Mouse (Mus musculus) intestine, postnatal 0 days (tissue): ENCODE data around the gene Gimap9. TPM values are rescaled to one million over a fixed set of nuclear protein-coding genes. Genes with fewer than 3 reads are reported as not detected.

Experiments used
- ATAC-seq: fragments of 200-750 bp; cut with Nextera tagmentation; 2 replicates; pipeline ENCODE4 v1.8.0; 2017; ENCODE audit warnings: mild to moderate bottlenecking, moderate TSS enrichment, moderate library complexity
- H3K27ac ChIP-seq: fragments of 300-500 bp; sonication (generic); 2 replicates; pipeline ENCODE4 v1.5.1; 2014; ENCODE audit warnings: mild to moderate bottlenecking, low read depth, low read length, moderate library complexity
- H3K27me3 ChIP-seq: fragments of 300-500 bp; sonication (generic); replicated peaks from 2 replicates; pipeline ENCODE4 v1.6.1; 2014; ENCODE audit warnings: low read length, mixed read lengths; ENCODE audit not compliant: control insufficient read depth, insufficient read depth
- H3K36me3 ChIP-seq: fragments of 300-500 bp; sonication (generic); 2 replicates; pipeline ENCODE4 v1.6.1; 2014; ENCODE audit warnings: mild to moderate bottlenecking, moderate library complexity; ENCODE audit not compliant: control insufficient read depth, insufficient read depth
- H3K4me1 ChIP-seq: fragments of 300-500 bp; sonication (generic); replicated peaks from 2 replicates; pipeline ENCODE4 v1.6.1; 2014; ENCODE audit warnings: antibody characterized with exemption, low read length, mixed read lengths; ENCODE audit not compliant: control insufficient read depth, insufficient read depth
- H3K4me2 ChIP-seq: fragments of 300-500 bp; sonication (generic); replicated peaks from 2 replicates; pipeline ENCODE4 v1.6.1; 2014; ENCODE audit warnings: low read depth, mild to moderate bottlenecking, moderate library complexity
- H3K4me3 ChIP-seq: fragments of 300-500 bp; sonication (generic); 2 replicates; pipeline ENCODE4 v1.5.1; 2014; ENCODE audit warnings: low read depth, low read length
- H3K9ac ChIP-seq: fragments of 300-500 bp; sonication (generic); 2 replicates; pipeline ENCODE4 v1.6.1; 2014; ENCODE audit warnings: mild to moderate bottlenecking, low read depth, low read length
- H3K9me3 ChIP-seq: fragments of 300-500 bp; sonication (generic); 2 replicates; pipeline ENCODE4 v1.6.1; 2016; ENCODE audit warnings: mixed run types; ENCODE audit not compliant: control insufficient read depth
- CTCF ChIP-seq: sonication (generic); IDR thresholded peaks from 2 replicates; pipeline ENCODE4 v1.5.1; 2016; ENCODE audit warnings: low read depth, mild to moderate bottlenecking, control low read depth, antibody characterized with exemption, moderate library complexity
- WGBS: fragments of 180-500 bp; shearing (Covaris S2); extraction: QIAGEN DNeasy Blood & Tissue Kit; methylation state at CpG from one replicate; pipeline ENCODE4 v1.1.7; 2014; 5-methylcytosine and 5-hydroxymethylcytosine counted together
- polyA plus RNA-seq: library from polyadenylated mRNA; unstranded; fragments of >200 nt; fragmentation: Nextera tagmentation; extraction: Ambion mirVana; gene quantifications from 2 replicates; pipeline ENCODE4 v1.2.1, GENCODE M21; 2015

Gene Gimap9
- polyA plus RNA-seq = 9.9 and 10.2 TPM in 2 replicates

DNA sequence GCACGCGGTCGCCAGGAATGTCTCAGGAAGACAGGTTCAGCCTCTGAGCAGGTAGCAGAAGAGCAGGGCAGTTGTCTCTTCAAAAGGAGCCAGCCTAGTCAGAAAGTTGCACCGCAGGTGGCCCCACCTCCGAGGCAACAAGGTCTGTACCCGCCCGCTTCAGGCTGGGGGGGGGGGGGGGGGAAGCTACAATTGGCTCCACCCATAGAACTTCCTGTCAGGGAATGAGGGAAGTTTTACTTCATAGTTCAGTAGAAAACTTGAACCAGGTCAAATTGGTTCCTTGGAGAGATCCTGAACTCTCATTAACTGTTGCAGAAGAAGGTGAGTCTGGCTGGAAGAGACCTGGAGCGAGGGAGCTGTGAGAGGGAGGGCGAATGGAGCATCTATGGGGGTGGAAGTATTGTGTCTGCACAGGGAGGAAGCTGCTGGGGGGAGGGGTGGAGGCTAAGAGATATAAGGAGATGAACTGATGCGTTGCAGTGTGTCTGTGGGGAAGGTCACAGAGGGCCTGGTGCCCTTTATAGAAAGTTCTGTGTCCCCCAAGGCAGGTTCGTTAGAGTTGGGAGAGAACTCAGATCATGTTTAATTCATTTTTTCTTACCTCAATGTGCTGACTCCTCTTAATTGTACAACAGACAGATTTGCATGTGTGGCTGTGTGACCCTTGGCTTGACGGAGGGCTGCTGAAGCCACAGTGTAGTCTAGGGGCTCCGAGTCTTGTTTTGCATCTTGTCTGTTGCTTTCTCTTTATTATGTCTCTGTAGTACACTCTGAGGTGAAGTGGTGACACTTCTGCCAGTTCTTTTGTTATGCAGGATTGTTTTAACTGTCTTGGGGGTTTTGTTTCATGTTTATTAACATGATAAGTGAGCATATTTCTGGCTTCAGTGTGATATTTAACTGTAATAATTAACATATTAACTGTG lies at the start of gene Gimap9:
Gene Gimap9, plus strand, starts transcription at position 199 of the 929 bp plus-strand sequence.
- ATAC-seq = peak; percentile 69

DNA sequence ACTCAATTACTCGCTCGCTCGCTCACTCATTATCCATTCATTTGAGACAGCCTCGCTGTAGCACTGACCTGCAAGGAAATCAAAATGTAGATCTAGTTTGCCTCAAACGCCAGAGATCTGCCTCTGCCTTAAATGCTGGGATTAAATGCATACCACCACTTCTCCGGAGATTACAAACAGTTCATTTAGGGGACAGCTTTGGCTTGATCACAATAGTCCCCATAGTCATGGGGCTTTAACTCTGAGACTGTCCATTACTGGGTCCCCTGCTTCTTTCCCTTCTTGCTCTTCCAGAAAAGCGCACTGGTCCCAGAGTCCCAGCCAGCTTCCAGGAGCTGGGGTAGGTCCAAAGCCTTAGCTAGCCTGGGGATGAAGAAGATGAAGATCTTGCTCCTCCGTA lies 49.5 kb upstream of the Gimap9 start, which contains the start of gene AI854703:
Gene AI854703, plus strand, starts transcription at position 301 of the 400 bp plus-strand sequence.
- Histone ChIP-seq H3K4me1 (0 out of 2 replicates have a peak, but pooled peaks cover 2% of the 10 kb centered on the region), H3K4me3 (peak within 1 kb of the TSS; percentile 45), H3K4me2 (peak within 1 kb of the TSS; percentile 84), H3K9me3 (no peaks in the 10 kb centered on the region), H3K27ac (no peak within 1 kb of the TSS), H3K36me3 (no peaks in the 10 kb centered on the region), H3K27me3 (peaks cover 5% of the 10 kb centered on the region), H3K9ac (no peak within 1 kb of the TSS; the same call in 1 of the 2 replicates)
- ATAC-seq = no peak
- 45% methylated on average over 8 of the region's 8 CpGs for WGBS
- no peak for TF ChIP-seq CTCF

More for the DNA sequence above, at the start of gene Gimap9:
- Histone ChIP-seq H3K9ac (peak within 1 kb of the TSS; percentile 35; the same call in 1 of the 2 replicates), H3K4me3 (peak within 1 kb of the TSS; percentile 39), H3K36me3 (no peaks in the 10 kb centered on the region), H3K4me1 (no peaks in the 10 kb centered on the region; the same call in 1 of the 2 replicates), H3K27me3 (no peaks in the 10 kb centered on the region), H3K27ac (peak within 1 kb of the TSS; percentile 47; the same call in 1 of the 2 replicates), H3K4me2 (peak within 1 kb of the TSS; percentile 64), H3K9me3 (no peaks in the 10 kb centered on the region)
- TF ChIP-seq CTCF = no peak
- 18% methylated on average over 13 of the region's 13 CpGs for WGBS

DNA sequence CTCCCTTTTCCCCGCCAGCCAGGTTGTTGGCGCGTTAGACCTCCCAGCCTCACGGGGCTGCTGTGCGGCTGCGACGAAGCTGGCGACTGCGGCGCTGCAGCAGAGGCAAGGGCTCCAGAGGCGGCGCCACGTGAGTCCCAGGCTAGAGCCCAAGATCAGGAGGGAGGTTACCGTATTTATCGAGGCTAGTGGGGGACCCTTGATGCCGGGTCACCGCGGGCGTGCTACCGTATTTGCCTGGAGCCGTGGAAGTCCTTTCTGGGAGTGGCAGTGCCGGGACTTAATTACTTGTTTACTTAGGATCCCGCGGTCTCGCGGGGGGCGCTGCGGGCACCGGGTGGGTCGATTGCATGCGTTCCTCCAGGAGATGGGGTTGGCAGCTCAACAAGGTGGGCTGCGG lies 48.9 kb upstream of the Gimap9 start:
- Histone ChIP-seq H3K4me2 (peak overlapping the region; percentile 84), H3K27me3 (peaks cover 5% of the 10 kb centered on the region), H3K4me1 (0 out of 2 replicates have a peak, but pooled peaks cover 2% of the 10 kb centered on the region), H3K27ac (no peak overlapping the region), H3K4me3 (peak overlapping the region; percentile 45), H3K36me3 (no peaks in the 10 kb centered on the region), H3K9me3 (no peaks in the 10 kb centered on the region), H3K9ac (no peak overlapping the region; the same call in 1 of the 2 replicates)
- peak; percentile 36 for TF ChIP-seq CTCF
- WGBS = under 1% methylated on average over 32 of the region's 32 CpGs
- no peak for ATAC-seq

DNA sequence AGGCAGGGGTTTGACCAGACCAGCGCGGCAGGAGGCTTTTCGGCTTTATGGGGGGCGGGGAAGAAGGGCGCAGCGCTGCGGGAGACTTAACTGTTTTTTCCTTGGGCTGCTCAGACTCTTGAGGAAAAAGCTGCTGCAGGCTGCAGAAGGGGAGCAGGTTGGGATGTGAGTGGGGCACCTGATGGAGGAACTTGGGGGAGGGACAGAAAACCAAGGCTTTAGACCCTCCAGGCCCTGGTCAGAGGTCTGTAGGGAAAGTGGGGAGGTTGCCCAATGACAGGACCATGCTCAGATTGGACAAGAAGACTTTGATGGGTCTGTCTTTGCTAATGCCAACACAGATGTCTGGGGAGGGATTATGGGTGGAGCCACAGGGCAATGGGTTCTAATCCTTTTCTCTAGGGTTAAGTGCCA lies 48.4 kb upstream of the Gimap9 start:
- no peaks in the 10 kb centered on the region for H3K9me3 ChIP-seq
- H3K4me3 ChIP-seq = peak overlapping the region; percentile 45
- H3K27ac ChIP-seq = no peak overlapping the region
- WGBS = 7% methylated on average over 7 of the region's 7 CpGs
- no peak for TF ChIP-seq CTCF
- no peak overlapping the region for H3K9ac ChIP-seq
- H3K4me1 ChIP-seq = 0 out of 2 replicates have a peak, but pooled peaks cover 2% of the 10 kb centered on the region
- no peaks in the 10 kb centered on the region for H3K36me3 ChIP-seq
- ATAC-seq = no peak
- peaks cover 5% of the 10 kb centered on the region for H3K27me3 ChIP-seq
- H3K4me2 ChIP-seq = peak overlapping the region; percentile 84

DNA sequence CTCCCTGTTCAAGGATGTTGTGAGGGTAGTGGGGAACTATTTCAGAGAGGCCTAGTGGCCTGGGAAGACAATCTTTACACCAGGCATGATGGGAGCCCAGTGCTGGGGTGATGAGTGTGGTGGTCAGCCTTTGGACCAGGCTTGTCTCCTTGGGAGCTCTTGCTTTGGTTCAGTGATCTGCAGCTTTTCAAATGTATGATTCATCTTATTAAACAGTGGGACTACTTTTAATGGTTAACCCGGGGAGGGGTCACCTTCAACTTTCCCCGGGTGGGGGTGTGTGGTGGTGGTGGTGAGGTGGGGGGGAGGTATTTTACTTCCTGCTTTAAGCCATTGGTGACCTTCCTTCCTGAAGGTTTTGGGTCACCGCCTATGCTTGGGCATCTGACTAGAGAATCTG lies 47.6 kb upstream of the Gimap9 start:
- Histone ChIP-seq H3K36me3 (no peaks in the 10 kb centered on the region), H3K9ac (no peak overlapping the region), H3K27me3 (peaks cover 5% of the 10 kb centered on the region), H3K4me1 (0 out of 2 replicates have a peak, but pooled peaks cover 2% of the 10 kb centered on the region), H3K27ac (no peak overlapping the region), H3K9me3 (no peaks in the 10 kb centered on the region), H3K4me3 (no peak overlapping the region), H3K4me2 (no peak overlapping the region; the same call in 1 of the 2 replicates)
- WGBS = 59% methylated on average over 3 of the region's 3 CpGs
- TF ChIP-seq CTCF = no peak
- ATAC-seq = no peak
